Mouse (Mus musculus) cortical plate, adult 2 months (tissue): ENCODE data around the gene Igf2r.

ENCODE experiments used
- CTCF ChIP-seq: fragments of 200-500 bp; IDR thresholded peaks from 2 replicates; pipeline ENCODE4 v1.5.1; 2011; ENCODE audit warnings: mild to moderate bottlenecking, control low read depth, low read length; ENCODE audit not compliant: insufficient read depth; ENCODE audit errors: extremely low read depth
- POLR2A ChIP-seq: fragments of 200-500 bp; IDR thresholded peaks from 2 replicates; pipeline ENCODE4 v1.6.1; 2011; ENCODE audit warnings: mild to moderate bottlenecking, low read length, control low read depth; ENCODE audit not compliant: insufficient read depth; ENCODE audit errors: extremely low read depth

DNA sequence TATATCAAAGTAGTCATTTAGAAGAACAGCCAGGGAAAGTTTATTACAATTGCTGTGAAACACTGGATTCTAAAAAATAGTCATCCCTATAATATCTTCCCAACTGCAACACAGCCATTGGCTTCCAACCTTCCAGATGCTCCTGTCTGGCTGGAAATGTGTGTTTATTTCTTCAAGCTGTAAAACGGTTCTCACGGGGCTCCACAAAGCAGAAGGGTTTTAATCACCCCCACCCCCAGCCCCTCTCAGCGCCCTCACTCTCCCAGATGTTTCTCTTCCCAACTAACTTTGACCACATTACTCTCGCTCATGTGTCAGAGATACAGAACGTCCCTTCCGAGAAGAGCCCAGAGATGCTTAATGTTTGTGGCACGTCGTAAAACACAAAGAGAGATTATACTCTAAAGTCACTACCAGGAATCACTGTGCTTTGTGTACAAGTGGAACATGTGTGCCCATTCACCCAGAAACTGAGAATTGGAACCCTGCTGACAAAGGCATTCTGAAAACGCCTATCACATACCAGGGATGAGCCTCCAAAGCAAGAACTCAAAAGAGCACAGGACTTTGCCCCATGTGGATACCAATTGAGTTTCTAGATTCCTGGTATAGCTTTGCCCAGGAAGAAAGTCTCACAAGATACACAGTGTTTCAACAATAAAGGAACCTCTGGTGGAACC, 32.5 kb upstream of the Igf2r start:
- TF ChIP-seq POLR2A (no peak), CTCF (no peak)
